Mouse (Mus musculus) adrenal gland, postnatal 10 days (tissue): ENCODE results near the gene Plxna3. TPM values are rescaled to one million over a fixed set of nuclear protein-coding genes. Genes with fewer than 3 reads are reported as not detected.

ENCODE experiments used
- DNase-seq: peaks from one replicate; pipeline ENCODE4 v3.0.0; 2021; ENCODE audit warnings: mixed read lengths
- microRNA-seq: library from miRNA; unstranded; fragments of <30 nt; microRNA quantifications from one replicate; pipeline ENCODE4 v1.2.0, GENCODE M21; 2021
- total RNA-seq, 2 experiments: library from RNA; stranded (reverse); gene quantifications; 2 replicates each; pipeline ENCODE4 v1.2.3; 2021

Plxna3 gene
- total RNA-seq, 2 experiments from 2014 or later = 7.4 to 10.9 TPM

DNA sequence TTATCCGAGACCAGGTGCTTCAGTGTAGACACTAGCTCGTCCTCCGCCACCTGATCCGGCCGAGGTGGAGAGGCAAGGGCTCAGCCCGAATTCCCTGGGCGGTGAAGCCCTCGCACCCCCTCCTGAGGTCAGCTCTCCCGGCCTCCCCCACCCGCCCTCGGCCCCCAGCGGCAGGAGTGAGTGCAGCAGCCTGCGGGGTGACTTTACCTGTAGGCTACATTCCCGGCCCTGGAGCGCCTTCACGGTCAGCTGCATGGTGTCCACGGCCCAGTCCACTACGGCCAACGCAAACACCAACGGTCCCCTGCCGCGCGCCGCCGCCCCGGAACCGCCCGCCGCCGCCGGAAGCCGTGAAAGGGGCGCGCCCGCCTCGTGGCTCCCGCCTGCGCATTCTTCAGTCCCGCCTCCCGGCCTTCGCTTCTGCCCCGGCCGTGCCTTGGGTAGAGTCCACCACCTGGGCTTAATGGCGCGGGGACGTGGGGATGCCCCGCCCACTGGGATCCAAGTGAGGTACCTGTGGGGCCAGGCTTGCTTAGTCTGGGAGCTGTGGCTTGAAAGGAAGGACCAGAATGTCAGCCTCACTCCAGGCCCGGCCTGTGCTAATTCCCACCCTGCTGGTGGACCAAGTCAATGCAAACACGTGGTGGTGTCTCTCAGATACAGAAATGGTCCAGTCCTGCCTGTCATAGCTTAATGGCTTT is 39.5 kb downstream of the Plxna3 start:
- peak; percentile 85 for DNase-seq

DNA sequence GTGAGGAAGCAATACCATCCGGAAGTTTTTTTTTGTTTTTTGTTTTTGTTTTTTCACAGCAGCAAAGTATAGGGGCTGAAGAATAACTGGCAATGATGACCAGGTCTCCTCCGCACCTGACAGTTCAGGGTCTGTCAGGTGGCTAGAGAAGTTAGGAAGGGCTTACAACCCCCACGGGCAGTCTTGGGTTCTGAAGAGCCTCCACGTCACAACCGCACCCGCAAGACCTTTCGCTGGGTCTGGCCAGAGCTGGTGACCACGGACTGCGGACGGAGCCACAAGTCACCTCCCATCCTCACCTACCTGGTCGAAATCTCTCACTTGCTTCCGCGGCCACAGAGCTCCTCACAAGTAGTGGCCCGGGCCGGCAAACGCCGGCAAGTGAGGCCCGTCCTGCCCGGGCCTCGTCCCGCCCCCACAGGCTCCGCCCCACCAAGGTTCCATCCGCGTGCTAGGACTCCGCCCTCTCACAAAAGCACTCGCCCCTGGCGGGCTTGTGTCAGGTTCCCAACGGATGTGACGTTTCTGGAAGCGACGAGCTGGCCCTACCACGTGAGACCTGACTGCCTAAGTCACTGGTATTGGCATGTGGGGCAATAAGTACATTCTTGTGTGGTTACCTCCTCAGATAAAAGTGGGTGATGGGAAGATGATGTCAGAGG is 44.2 kb downstream of the Plxna3 start, which contains the start of the genes Ubl4a and Slc10a3:
Gene Ubl4a, minus strand, starts transcription at position 331 of the 662 bp plus-strand sequence.
Gene Slc10a3, minus strand, starts transcription at position 462 of the 662 bp plus-strand sequence.
- peak; percentile 90 for DNase-seq

DNA sequence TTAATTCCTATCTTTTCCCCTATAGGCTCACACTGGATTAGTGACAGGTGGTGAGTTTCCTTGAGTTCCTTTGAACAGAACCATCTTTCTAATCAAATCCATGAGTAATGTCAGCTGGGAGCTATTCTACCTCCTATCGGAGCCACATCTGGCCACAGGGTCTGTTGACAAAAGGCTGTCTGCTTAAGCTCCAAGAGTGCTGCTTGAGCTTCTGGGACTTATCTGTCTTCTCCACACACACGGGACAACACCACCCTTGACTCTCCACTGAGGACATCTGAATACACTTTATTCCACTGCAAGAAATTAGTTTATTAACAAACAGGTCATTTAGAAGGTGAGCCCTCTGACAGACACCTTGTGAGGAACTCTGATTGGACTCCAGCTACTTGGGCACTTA is 55.6 kb downstream of the Plxna3 start:
- no peak for DNase-seq

DNA sequence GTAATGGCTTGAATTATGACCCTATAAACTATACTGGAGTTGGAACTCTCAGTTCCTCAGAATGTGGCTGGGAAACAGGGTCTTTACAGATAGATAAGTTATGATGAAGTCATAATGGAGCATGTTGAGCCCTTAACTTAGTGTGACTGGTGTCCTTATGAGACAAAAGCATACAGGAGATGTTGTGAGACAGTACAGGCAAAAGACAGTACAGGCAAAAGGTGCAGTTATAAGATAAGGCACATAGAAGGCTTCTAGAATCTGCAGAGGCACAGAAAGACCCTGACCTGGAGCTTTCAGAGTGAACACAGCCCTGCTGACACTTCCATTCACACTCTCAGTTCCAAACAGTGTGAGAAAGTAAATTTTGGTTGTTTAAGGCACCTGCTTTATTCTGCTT is 59.3 kb downstream of the Plxna3 start:
- DNase-seq = no peak

DNA sequence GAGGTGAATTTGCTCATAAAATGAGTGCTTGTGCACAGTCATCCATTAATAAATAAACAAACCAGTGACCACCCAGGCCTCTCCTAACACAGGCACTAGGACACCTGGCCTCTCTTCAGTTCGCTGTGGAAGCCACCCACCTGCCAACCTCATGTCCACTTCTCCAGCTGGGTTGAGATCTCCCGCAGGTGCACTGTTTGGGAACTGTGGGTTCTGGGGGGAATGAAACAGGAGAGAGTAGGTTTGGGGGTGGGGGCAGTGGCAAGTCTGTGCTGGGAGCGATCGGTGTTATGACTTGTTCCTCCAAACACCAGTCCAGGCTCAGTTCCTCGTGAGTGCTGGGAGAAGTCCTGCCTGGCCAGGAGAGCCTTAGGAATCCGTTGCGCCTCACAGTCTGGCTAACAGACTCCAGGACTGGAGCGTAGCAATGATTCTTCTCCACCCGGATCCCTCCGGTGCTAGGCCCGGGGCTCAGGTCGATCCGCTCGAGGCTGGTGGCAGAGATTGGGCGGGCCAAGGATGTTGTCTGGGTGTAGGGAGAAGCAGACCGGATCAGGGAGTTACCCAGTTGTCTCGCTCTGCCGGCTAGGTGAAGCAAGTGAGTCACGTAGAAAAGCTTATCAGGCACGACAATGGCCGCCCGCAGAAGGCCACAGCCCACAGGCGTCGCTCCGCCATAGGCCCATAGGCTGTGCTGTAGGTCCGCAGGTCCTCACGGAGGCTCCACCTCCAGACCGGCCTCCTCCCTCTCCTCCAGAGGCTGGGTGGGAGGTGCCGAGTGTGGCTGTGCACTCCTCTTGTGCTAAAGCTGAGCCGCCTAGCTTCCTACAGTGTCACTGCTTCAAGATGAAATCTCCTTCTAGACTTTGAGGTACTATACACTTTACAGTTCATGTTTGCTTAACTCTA is 63.9 kb downstream of the Plxna3 start, which contains the start of the genes Fam3a and Ikbkg:
Gene Fam3a, minus strand, starts transcription at position 738 of the 909 bp plus-strand sequence.
Gene Ikbkg, plus strand, starts transcription at position 756 of the 909 bp plus-strand sequence.
- DNase-seq = peak; percentile 86

Small RNAs within 50 kb of the gene (microRNA-seq; reads per million reads assigned to microRNA genes)
- gene Mir7092 = not detected

Other genes with a start within 250 kb of the Plxna3 start
- gene Opn1mw, start 201.6 kb upstream of the Plxna3 start, total RNA-seq = not detected
- 10 to 100 TPM; 30.1 to 34.9 TPM for gene Mecp2, start 193.7 kb upstream of the Plxna3 start, total RNA-seq
- gene Tex28, start 161.2 kb upstream of the Plxna3 start, total RNA-seq = not detected
- gene Tktl1, start 151.8 kb upstream of the Plxna3 start, total RNA-seq = not detected
- gene Flna, start 79.2 kb upstream of the Plxna3 start, total RNA-seq = 100 to 1,000 TPM; 151 to 183 TPM
- 10 to 100 TPM; 38.0 to 45.0 TPM for gene Emd, start 74.4 kb upstream of the Plxna3 start, total RNA-seq
- 100 to 1,000 TPM; 377 to 392 TPM for gene Rpl10, start 58.3 kb upstream of the Plxna3 start, total RNA-seq
- gene Taz, start 47.2 kb upstream of the Plxna3 start, total RNA-seq = 10 to 100 TPM; 57.6 to 90.8 TPM
- gene Dnase1l1, start 46.7 kb upstream of the Plxna3 start, total RNA-seq = 10 to 100 TPM; 10.5 to 19.1 TPM
- 100 to 1,000 TPM; 121 to 125 TPM for gene Atp6ap1, start 32.0 kb upstream of the Plxna3 start, total RNA-seq
- 100 to 1,000 TPM; 135 to 153 TPM for gene Gdi1, start 24.1 kb upstream of the Plxna3 start, total RNA-seq
- gene Fam50a, start 16.0 kb upstream of the Plxna3 start, total RNA-seq = 10 to 100 TPM; 44.1 to 45.9 TPM
- gene Lage3, start 24.6 kb downstream of the Plxna3 start, total RNA-seq = 10 to 100 TPM; 64.9 to 73.8 TPM
- gene Ubl4a, start 44.2 kb downstream of the Plxna3 start, total RNA-seq = 10 to 100 TPM; 43.6 to 46.0 TPM
- gene Slc10a3, start 44.3 kb downstream of the Plxna3 start, total RNA-seq = 10 to 100 TPM; 12.4 to 15.9 TPM
- gene Fam3a, start 64.2 kb downstream of the Plxna3 start, total RNA-seq = 10 to 100 TPM; 23.6 to 26.0 TPM
- gene Ikbkg, start 64.2 kb downstream of the Plxna3 start, total RNA-seq = 10 to 100 TPM; 49.7 to 59.3 TPM
- 10 to 100 TPM; 75.5 to 83.1 TPM for gene G6pdx, start 100.1 kb downstream of the Plxna3 start, total RNA-seq
- not detected for gene Gm6880, start 152.3 kb downstream of the Plxna3 start, total RNA-seq
- gene Olfr1326-ps1, start 245.8 kb downstream of the Plxna3 start, total RNA-seq = not detected